Mouse (Mus musculus) thymus, postnatal 14 days (tissue): ENCODE measurements around the gene 1110032A03Rik.

Source experiments
- DNase-seq: peaks from one replicate; pipeline ENCODE4 v3.0.0; 2021

1110032A03Rik gene

DNA sequence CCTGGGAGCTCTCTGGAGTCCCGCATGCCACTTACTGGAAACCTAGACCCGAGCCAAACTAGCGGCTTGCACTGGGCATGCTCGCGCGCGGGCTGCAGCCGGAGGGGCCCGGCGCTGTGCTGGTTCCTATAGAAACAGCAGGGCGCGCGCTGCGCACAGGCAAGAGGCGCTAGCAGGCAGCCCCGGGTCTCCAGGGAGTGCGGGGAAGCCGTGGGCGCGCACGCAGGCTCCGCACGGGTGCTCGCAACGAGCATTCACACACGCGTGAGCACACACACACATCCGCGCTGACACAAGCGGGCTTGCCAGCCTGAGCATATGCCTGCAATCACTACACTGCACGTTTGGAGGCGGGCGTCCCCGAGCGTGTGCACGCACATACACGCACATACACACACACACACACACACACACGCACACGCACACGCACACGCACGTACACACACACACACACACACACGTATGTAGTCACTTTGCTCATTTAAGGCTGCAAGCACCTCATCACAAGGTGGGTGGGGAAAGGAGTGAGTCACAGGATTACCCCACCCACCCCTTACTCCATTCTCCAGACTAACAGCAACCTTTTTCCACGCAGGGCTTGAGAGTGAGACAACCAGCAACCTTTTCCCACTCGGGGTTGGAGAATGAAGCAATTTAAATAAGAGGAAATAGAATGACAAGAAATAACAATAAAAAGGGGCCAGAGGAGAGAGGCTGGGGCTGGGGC, 47.2 kb downstream of the 1110032A03Rik start:
- DNase-seq, result peak; percentile 52

DNA sequence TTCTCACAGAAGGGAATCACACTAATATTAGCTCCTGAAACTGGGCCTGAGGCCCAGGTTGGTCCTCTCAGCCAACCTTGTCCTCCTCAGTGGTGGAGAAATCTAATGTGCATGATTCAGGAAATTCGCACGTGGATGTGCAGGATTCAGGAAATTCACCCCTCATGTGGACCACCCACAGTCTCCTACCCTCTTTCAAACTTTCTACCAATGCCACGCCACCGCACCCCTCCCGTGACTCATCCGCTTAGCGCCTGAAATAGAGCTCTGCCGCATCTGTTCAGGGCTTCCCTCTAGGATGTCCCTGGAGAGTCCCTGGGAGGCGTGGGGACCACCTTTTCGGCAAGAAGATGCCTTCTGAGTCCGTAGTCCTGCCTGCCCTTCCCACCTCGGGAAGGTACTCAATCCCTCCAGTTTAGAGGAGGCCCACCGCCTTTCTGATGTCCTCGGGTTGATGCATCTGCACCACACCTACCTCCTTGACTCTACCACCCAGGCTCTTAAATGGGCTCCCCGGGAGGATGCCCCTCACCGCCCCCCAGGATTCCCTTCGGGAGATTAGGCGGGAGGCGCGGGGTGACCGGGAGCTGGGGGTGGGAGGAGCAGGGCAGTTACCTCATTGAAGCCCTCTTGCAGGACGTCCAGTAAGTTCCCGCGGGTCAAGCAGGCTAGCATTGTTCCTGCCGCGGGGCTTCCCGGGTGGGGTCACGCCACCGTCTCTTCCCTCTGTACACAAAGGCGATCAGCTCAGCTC, 48.0 kb downstream of the 1110032A03Rik start:
- DNase-seq, result no peak

DNA sequence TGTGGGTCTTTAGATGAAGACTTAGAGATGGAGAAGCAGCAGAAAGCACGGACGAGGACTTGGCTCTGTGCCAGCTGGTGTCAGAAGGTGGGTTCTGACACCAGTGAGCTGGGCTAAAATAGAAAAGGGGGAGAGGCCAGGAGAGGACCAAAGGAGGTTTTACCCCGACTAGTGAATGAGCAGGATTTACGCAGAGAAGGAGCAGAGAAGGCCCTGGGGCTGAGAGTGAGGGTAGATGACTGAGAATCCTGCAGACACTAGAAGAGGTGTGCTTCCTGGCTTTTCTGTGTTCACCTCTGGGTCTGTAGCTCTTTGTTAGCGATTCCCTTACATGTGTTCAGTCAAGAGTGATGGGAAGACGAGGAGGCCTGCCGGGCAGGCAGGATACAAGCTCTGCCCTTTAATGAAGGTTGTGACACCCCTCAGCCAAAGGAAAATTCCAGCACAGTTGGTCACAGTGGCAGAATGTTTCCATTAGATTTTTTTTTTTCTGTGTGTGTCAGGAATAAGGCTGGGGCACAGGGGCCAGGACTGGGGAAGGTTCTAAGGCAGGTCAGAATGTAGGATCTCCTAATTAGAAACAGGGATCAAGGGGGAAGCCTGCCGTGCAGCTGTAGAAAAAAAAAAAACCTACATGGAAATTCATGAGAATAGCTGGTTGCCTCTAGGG, 49.3 kb downstream of the 1110032A03Rik start:
- no peak for DNase-seq

DNA sequence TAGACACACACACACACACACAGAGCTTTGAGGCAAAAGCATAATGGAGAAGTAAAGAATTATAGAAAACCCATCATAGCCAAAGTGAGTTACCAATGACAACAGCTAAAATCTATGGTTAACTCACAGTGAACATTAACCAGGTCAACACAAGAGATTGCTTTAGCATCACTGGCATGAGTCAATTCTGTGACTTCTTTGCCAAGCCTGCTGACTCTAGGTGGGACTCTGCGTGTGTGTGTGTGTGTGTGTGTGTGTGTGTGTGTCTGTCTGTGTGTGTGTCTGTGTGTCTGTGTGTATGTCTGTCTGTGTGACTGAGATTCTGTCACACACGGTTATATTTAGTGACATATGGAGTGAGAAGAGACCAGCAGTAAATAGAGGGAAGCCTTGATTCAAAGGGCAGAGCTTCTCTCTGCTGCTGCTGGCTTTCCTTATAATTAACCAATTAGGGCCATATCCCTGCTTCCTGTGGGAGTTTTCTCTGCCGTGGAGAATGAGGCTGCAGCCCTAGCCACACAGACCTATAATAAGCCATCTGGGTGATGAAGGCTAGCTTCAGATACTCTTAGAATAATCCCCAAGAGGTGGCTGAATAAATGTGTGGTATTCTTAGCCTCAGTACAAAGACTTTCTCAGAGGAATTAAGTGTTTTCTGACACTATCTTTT, 50.5 kb downstream of the 1110032A03Rik start:
- DNase-seq, result no peak

DNA sequence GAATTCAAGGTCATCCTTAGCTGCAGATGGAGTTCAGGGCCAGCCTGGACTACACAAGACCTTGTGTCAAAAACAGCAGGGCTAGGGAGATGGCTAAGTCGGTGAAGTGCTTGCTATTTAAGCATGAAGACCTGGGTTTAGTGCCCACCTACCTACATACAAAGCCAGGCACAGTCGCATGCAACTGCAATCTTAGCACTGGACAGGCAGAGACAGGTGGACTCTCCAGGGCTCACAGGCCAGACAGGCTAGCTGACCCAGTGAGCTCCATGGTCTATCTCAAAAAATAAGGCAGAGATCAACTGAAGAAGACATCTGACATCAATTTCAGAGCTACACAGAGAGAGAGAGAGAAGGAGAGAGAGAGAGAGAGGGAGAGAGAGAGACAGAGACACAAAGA, 51.2 kb downstream of the 1110032A03Rik start:
- DNase-seq, result no peak

DNA sequence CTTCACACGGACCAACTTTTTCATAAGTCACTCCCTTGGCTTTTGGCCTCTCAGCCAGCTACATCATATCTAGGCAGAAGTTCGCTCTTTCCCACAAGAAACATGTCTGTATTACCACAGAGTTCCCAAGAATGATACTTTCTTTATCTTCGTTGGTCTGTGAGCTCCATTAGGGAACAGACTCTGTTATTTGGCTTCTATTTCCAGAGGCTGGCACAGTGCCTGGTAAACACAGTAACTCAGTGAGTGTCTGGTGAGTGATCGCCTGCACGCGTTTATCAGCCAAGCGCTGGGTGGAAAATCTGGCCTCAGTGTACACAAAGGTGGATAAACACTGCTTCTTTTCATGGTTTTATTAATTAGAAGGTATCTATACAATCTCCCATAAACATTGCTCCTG, 51.9 kb downstream of the 1110032A03Rik start:
- no peak for DNase-seq

DNA sequence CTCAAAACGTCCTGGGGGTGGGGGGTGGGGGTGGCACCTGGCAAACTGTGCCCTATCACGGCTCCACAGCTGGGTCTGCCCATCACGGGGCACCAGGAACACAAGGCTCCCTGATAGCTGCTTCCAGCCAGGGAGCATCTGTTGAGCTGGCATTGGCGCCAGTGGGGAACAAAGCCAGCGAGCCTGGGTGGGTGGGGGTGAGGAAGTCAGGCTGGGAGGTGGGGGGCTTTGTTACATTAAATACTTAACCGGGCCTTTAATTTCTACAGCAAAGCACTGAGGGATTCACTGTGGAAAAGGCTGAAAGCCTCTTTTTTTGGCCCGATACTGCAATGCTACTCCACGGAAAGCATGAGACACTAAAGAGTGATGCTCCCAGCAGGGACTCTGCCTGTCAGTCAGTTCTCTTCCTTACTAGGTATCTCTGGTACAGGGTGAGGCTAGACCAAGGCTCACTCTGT, 52.8 kb downstream of the 1110032A03Rik start:
- no peak for DNase-seq

DNA sequence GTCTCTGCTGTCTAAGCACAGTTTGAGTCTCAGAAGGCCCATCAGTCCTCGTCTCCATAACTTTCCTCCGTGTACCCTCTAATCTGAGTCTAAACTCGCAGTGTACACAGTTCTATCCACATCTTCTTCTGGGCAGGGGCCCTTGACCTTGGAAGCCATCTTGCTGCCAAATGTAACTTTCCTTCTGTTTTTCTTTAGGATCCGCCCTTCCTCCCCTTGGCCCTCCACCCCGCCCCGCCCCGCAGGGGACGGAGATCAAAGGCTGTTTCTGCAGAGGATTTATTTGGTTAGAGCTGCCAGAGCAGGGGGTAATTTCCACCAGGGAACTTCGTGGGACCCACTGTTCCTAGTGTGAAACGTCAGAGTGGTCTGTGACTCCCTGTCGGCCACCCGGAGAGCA, 54.3 kb downstream of the 1110032A03Rik start:
- DNase-seq, result no peak

DNA sequence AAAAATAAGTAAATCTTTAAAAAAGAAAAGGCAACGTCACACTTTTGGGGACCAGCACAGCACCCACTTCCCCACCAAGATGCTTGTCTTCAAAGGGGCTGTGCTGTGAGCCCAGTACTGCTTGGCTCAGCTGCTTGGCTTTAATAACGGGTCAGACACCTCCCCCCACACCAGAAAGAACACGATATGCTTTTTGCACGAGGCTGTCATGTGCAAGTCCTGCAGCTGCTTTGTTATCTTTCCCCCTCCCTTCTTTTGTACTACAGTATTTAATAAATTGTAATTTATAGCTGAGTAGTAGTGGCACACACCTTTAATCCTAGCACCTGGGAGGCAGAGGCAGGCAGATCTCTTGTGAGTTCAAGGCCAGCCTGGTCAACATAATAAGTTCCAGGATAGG, 56.4 kb downstream of the 1110032A03Rik start:
- no peak for DNase-seq

DNA sequence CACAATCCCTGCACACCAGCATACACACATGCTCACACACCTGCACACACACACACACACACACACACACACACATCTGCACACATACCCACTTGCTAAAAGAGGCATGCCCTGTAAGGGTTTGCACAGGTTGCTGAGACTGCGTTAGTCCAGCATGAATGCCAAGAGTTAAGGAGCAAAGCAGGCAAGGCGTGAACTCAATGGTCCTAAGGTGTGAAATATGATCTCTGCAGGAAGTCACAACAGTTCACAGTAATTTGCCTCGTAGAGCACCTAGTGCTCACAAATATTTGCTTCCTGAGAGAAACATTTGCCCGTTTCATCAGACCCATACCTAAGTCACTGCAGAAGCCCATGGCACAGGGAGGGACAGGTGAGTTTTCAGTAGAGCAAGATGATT, 61.1 kb downstream of the 1110032A03Rik start:
- no peak for DNase-seq
